Mouse (Mus musculus) ZHBTc4 (cell line): Measurements from ENCODE around the gene Gphb5.
A peak's percentile ranks its signal among the peaks of the same experiment; 100 is the strongest.

Source experiments
- DNase-seq: peaks from one replicate; pipeline ENCODE4 v3.0.0-alpha.2; 2011; ENCODE audit warnings: low read depth, low spot score

The Gphb5 gene

DNA sequence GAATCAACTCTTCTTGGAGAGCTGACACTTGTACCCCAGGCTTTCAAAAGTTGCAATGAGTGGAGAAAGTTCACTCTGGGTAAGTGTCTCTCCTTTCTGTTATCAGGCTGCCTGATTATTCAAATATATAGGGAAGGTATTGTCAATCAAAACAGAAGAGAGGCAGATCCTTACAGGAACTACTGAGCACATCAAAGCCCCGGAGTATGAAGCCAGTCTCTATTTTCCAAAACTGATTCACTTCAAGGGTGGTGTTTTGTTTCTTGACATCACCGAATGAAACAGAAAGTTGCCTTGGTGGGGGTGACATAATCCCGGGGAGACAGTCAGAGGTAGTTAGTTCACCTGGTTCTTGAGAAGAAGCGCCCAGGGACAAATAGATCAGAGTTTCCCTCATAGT, at the start of gene Gphb5:
Gene Gphb5 (minus strand): TSS at position 101 of the 400 bp plus-strand sequence.
- DNase-seq = no peak

GRCm38 (mm10) chr12:75466206-75466605, 49.6 kb upstream of the Gphb5 start:
- DNase-seq = no peak

DNA sequence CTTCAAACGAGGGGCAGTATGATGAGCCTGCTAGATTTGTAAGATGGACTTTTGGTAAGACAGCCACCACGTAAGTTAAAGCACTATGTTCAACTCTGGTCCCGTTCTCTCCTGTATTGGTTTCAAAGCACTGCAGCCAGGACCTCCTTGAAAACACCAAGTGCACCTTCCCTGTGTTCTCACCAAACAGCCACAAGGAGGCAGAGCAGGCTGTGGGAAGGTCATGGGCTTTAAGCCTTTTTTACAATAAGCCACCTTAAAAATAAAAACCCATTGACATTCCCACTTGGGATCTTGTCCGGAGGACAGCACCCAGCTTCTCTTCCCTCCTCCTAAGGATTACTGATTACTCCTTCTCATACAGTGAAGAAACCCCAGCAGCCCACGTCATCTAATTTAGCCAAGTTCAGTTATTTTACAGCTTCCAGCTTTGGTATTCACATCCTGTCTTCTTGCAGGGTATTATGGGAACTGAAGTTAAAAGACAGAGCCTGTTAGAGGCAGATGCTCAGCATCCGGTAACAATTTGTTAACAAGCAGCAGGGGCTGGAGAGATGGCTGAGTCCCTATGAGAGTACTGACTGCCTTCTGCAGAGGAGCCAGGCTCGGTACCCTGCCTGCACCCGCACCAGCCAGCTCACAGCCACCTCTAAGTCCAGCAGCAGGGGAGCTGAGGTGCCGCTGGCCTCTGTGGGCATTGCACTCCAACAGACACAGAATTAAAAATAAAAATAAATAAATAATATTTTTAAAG, 47.6 kb upstream of the Gphb5 start:
- DNase-seq = peak; percentile 61

GRCm38 (mm10) chr12:75460561-75460960, 44.0 kb upstream of the Gphb5 start:
- no peak for DNase-seq

DNA sequence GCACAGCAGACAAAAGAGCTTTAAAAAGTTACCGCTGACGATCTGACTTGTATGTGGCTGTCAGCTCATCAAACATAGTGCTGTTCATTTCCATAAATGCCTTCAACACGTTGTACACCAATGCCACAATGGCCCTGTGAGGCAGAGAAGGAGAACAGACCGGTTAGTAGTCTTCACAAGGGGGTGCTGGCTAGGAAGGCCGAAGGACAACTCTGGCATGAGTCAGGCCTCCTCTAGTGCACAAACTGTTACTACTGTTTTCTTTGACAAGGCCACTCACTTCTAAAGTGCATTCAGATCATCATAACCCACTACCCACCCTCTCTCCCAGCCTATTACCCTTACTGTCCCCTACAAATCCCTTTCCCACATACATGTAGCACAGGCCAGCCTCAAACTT, 43.1 kb upstream of the Gphb5 start:
- DNase-seq = no peak

GRCm38 (mm10) chr12:75453441-75453840, 36.9 kb upstream of the Gphb5 start:
- no peak for DNase-seq

DNA sequence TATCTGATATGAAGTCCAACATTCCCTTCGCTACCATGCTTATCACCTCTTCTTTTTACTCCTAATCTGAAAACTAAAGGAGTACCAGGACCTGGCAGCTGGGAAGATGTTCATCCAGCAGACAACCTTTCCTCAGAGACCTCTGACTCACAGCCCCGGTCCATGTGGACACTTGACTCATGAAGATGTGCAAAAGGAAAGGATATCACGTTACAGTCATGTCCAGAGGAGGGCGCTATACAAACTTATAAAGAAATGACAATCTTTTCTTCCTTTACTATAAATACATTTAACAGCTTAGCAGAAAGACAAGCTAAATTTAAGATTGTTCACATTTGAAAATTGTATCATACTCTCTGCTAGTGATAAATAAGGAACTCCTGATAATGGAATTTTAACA, 36.4 kb upstream of the Gphb5 start:
- peak; percentile 39 for DNase-seq

DNA sequence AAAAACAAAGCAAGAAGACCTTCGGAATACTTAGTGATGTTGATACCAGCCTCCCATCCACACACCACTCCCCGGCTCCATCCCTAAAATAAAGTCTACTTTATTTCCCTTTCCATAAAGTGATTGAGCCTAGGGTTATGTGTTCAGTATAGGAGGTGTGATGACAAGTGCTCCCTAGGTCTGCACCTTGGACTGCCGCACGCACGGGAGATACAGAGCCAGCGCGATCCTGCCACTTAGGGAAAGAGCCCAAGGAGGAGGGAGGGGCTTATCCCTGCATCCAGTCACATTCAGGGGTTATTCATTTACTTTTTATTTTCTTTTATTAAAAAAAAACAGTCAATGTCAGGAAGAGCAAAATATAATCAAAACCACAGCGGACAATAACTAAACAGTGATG, 34.0 kb upstream of the Gphb5 start:
- no peak for DNase-seq

DNA sequence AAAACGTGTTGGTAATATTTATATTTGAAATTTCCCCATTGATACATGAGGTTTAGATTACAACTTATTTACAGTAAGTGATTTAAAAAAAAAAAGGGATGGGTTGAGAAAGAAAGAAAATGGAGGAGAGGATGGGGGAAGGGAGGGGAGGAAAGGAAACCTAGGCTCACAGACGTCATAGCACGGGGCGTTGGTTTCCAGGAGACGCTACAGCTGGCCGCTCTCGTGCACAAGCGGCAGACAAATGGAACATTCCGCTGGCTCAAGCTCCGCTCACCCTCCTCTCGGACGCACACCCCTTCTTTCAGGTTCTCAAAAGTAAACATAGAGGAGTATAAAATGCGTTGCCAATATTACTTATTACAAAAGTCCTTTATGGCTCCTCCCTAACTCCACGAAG, 33.4 kb upstream of the Gphb5 start:
- DNase-seq = peak; percentile 32

DNA sequence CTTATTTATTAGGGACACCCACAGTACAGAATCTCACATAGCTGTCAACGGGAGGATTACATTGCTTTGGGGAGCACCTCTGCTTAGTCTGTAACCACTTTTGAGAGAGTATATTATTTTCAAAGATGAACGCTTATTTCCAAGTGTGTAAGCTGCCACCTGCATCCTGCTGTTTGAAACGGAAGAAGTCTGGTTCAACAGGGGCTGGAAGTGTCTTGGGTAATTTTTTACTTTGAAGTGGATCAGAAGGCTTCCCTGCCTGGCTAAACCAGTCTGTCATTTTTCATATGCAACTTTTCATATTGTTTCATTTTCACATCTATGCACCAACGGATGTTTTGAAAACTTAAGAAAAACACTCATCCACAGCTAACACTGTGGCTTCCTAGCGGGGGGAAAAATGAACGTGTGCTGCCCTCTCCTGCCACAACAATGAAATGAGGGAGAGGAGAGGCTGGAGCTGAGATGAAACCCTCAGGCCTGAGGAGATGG, 32.9 kb upstream of the Gphb5 start:
- DNase-seq = no peak

DNA sequence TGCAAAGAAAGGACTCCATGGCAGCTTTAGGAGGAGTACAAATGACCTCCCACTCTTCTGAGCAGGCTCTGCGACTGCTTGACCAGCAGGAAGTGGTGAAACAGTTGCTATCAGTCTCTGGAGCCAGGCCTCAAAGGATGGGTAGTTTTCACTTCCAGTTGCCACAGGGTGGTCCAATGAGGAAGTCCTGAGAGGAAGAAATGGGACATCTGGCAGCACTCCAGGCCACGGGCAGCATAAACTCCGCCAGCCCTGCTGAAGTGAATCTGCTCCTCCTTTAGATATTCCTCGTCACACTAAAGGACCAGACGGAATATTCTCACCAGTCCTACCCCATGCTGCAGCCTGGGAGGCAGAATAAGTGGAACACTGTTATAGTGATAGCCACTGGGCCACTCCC, 32.3 kb upstream of the Gphb5 start:
- DNase-seq = no peak

DNA sequence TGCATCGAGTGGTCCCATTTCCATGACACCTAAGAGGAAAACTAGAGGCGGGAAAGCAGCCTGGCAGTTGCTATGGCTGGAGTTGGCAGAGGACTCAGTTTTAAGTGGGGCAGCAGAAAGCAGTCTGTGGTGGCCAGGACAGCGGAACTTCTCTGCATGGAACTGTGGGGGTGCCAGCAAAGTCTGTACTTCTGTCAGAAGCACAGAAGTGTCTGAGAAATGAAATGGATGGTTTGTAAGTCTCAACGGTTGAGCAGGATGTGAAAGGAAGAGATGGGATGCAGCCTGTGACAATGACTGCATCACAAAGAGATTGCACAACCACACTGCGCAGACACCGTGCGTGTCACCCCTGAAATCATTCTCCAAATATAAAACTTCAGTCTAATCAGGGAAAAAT, 29.7 kb upstream of the Gphb5 start:
- no peak for DNase-seq

GRCm38 (mm10) chr12:75432400-75432799, 15.8 kb upstream of the Gphb5 start:
- peak; percentile 80 for DNase-seq

DNA sequence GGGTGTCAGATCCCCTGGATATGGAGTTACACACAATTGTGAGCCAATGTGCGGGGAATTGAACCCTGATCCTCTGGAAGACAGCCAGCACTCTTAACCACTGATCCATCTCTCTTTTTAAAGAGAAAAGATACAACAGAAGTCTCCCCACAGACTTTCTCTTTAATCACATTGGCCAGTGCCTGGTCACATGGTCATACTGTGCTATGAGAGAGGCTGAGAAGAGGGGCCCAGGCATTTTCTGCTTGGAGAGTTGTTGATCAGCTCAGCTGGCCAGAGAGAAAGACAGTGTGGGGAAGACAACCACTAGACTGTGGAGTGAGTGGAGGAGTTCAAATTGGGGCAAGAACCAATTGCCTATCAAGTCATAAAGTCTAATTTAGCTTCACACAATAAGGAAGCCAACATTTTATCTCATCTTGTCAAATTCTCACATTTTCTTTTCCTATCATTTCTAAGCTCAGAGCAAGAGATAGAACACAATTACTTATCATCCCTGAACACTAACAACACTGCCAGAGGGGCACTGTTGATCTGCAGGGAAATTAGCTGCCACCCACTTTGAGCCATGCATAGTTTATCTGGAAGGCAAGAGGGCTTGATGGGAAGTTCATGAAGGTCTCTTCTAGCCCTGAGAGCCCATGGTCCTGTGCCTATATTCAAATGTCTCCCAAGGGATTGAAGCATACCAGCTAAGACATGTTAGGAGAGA, 13.3 kb upstream of the Gphb5 start:
- DNase-seq = no peak

- no peak for DNase-seq
Measured at GRCm38 (mm10) chr12:75428719-75429118, 12.1 kb upstream of the Gphb5 start.

DNA sequence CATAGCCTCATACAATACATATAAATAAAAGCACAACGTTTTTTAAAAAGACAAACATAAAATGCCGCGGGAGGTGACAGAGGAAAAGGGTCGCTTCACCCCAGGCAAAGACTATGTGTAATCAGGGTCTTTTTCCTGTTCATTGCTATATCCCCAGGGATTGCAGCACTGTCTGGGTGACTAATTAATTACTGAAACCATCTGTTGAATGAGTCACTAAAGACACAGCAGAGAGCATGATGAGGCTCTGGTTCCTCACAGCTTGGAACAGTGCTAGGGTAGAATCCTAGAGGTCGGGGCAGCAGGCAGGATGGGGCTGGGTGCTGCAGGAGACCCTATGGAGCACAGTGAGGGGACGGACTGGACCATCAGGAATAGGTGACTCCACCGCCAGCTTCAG, 9.3 kb upstream of the Gphb5 start:
- DNase-seq = no peak

DNA sequence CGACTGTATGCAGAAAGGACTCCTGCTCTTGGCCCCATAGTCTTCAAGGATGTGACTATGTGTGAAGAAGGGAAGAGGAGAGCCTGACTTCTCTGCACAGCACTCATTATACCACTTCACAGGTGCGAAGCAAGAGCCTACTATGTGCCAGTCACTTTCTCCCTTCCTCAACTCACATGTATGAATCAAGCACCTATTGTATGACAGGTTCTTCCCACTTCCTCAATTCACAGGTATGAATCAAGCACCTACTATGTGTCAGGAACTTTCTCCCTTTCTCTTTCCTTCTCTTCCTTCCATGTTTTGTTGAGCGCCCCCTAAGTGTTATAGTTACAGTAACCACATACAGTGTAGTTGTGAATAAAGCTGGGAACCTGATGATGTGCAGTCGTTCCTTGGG, 8.2 kb upstream of the Gphb5 start:
- DNase-seq = no peak

DNA sequence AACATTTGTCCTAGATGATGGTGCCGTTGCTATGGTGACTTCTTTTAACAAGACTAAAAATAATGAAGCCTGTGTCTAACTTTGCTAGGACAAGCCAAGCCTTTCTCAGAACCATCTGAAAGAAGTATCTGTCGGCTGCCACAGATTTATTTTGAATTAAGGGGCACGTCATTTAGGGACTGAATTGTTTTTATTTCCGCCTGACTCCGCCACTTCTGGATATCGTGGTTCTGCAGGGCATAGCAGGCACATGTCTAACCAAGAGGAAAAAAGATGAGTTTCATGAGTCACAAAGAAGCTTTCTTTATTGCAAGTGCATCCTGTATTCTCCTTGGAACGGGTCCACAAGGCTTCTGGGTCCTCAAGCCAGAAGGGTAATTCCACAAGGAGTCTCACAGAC, 7.8 kb upstream of the Gphb5 start:
- DNase-seq = no peak

- no peak for DNase-seq
Measured at GRCm38 (mm10) chr12:75414991-75415390, 1.6 kb downstream of the Gphb5 start.

GRCm38 (mm10) chr12:75412964-75413363, 3.6 kb downstream of the Gphb5 start:
- no peak for DNase-seq

DNA sequence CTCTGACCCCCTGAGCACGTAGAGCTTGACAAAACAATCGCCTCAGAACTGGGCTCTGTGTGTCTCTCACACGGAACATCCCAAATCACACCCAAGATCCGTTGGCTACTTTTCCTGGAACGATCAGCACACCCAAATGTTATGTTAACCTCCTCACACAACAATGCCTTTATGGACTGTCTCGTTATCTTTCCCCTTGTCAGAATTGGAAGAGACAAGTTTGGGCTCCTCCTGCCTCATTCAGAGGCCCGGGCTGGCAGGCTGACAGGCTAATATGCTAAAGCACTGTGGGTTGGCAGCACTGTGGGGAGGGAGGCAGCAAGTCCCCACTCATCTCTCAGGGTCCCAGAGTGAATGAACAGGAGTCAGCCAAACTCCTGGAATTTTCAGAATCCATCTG, 19.5 kb downstream of the Gphb5 start:
- DNase-seq = no peak

DNA sequence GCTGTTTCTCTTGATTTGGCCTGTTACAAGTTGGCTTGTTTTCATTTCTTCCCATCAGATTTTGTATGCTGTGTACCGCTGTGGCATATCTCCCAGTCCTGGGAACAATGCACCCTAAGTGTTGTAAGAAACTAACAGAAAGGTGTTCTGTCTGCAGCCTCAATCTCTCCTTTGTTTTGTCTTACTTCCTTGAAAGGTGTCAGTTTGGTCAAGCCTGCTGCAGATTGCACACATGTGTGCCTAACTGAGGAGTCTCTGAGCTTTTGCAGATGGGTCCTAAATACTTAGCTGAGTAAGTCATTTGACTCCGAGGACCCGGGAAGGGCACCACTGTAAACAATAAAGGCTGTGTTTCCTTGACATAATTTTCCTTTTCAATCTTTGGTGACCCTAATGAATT, 20.0 kb downstream of the Gphb5 start:
- DNase-seq = no peak
